Mouse (Mus musculus) E14TG2a.4 (cell line): ENCODE measurements around the gene Chsy1.

Experiments
- CTCF ChIP-seq: conservative IDR thresholded peaks from 2 replicates; pipeline ENCODE4 v1.5.1; 2014; ENCODE audit warnings: low read length
- NANOG ChIP-seq: IDR thresholded peaks from 2 replicates; pipeline ENCODE4 v1.6.1; 2014; ENCODE audit warnings: borderline replicate concordance, low read length, mixed read lengths

- no peak for TF ChIP-seq CTCF
- TF ChIP-seq NANOG, result no peak
Observed at GRCm38 (mm10) chr7:66111211-66111610, 1.9 kb downstream of the Chsy1 start.
